ENCODE assay signal across 15 mouse cellular contexts in genomic region chr17:35022541-35023060, GRCm38 (mm10). TPM values are rescaled to one million over a fixed set of nuclear protein-coding genes. Genes with fewer than 3 reads are reported as not detected.
DNase-seq lines count a peak whose midpoint lies in the region; ATAC-seq lines count a peak whose summit lies in the region.
"Had no signal": no experiment of that assay in that cellular context is flagged by ENCODE, and none has a peak within 500 bp of the region (broad histone marks: within the 10 kb centered on the region; RNA-seq: fewer than 3 reads in every experiment).

No protein-coding gene starts in this region.

- peak overlapping the region; percentile 75 for H3K27ac ChIP-seq in heart, embryonic 12.5 days (ENCODE audit: poor library complexity, severe bottlenecking)
- peak overlapping the region; percentile 81 for H3K27ac ChIP-seq in heart, embryonic 16.5 days (ENCODE audit: low read length)
- H3K27ac ChIP-seq in liver, embryonic 15.5 days (replicated peaks) = peak overlapping the region; percentile 39; the same call in 1 of the 2 replicates
- H3K27ac ChIP-seq: embryonic facial prominence, embryonic 12.5 days had no signal

- no peak overlapping the region for H3K4me3 ChIP-seq in heart, embryonic 12.5 days
- no peak overlapping the region for H3K4me3 ChIP-seq in heart, embryonic 16.5 days (ENCODE audit: low read length)
- H3K4me3 ChIP-seq in liver, embryonic 15.5 days (replicated peaks) = no peak overlapping the region
- H3K4me3 ChIP-seq: embryonic facial prominence, embryonic 12.5 days had no signal

- no peak for ATAC-seq in heart, embryonic 12.5 days (ENCODE audit: insufficient number of reproducible peaks, low FRiP score)
- ATAC-seq in heart, embryonic 16.5 days (replicated peaks; ENCODE audit: extremely low read depth, insufficient read depth, low FRiP score) = no peak
- no peak for ATAC-seq in liver, embryonic 15.5 days (ENCODE audit: insufficient read depth)
- ATAC-seq in megakaryocyte-erythroid progenitor cell, adult 5-6 weeks (replicated peaks; ENCODE audit: low FRiP score, low TSS enrichment, poor library complexity, severe bottlenecking) = no peak
- ATAC-seq: hindbrain, embryonic 16.5 days had no signal

- no peak for DNase-seq in heart, postnatal 10 days
- peak; percentile 14 for DNase-seq in kidney, postnatal 10 days
- no peak for DNase-seq in kidney, postnatal 4 days
- DNase-seq: adrenal gland, adult 8-10 months; cerebellum, adult 2 months; kidney, adult 11 months; lung, adult 2 months had no signal

- no peaks in the 10 kb centered on the region for H3K36me3 ChIP-seq in heart, embryonic 12.5 days
- no peaks in the 10 kb centered on the region for H3K36me3 ChIP-seq in heart, embryonic 16.5 days (ENCODE audit: control insufficient read depth, insufficient read depth)
- no peaks in the 10 kb centered on the region for H3K36me3 ChIP-seq in liver, embryonic 15.5 days (replicated peaks)
- H3K36me3 ChIP-seq: embryonic facial prominence, embryonic 12.5 days had no signal

- no peak overlapping the region for H3K4me2 ChIP-seq in heart, embryonic 12.5 days
- no peak overlapping the region for H3K4me2 ChIP-seq in heart, embryonic 16.5 days (ENCODE audit: low read depth, low read length)
- H3K4me2 ChIP-seq in liver, embryonic 15.5 days = no peak overlapping the region
- H3K4me2 ChIP-seq: embryonic facial prominence, embryonic 12.5 days had no signal

- peaks cover 56% of the 10 kb centered on the region for H3K4me1 ChIP-seq in heart, embryonic 12.5 days (replicated peaks)
- peaks cover 13% of the 10 kb centered on the region for H3K4me1 ChIP-seq in heart, embryonic 16.5 days (ENCODE audit: control insufficient read depth, insufficient read depth, low read length)
- peaks cover 60% of the 10 kb centered on the region for H3K4me1 ChIP-seq in liver, embryonic 15.5 days (replicated peaks)

- no peaks in the 10 kb centered on the region for H3K9me3 ChIP-seq in heart, embryonic 12.5 days (replicated peaks)
- H3K9me3 ChIP-seq in heart, embryonic 16.5 days (replicated peaks; ENCODE audit: control insufficient read depth, low read length) = no peaks in the 10 kb centered on the region
- no peaks in the 10 kb centered on the region for H3K9me3 ChIP-seq in liver, embryonic 15.5 days (replicated peaks)
- H3K9me3 ChIP-seq: embryonic facial prominence, embryonic 12.5 days; megakaryocyte, embryonic 14.5 days had no signal

- WGBS in heart, embryonic 12.5 days = 91% methylated on average over 8 of the region's 8 CpGs
- 88% methylated on average over 8 of the region's 8 CpGs for whole genome bisulfite sequencing in heart, embryonic 16.5 days
- 59% methylated on average over 8 of the region's 8 CpGs for WGBS in liver, embryonic 15.5 days (ENCODE audit: insufficient replicate concordance)

- peaks cover 5% of the 10 kb centered on the region; the same call in 1 of the 2 replicates for H3K27me3 ChIP-seq in heart, embryonic 12.5 days (replicated peaks)
- H3K27me3 ChIP-seq in heart, embryonic 16.5 days (ENCODE audit: control insufficient read depth, insufficient read depth, low read length) = no peaks in the 10 kb centered on the region
- no peaks in the 10 kb centered on the region for H3K27me3 ChIP-seq in liver, embryonic 15.5 days
- H3K27me3 ChIP-seq: embryonic facial prominence, embryonic 12.5 days had no signal

- intact Hi-C loops in heart, postnatal 10 days (cut with DNase I) = no loop called here

- H3K9ac ChIP-seq in heart, embryonic 12.5 days = no peak overlapping the region
- H3K9ac ChIP-seq in heart, embryonic 16.5 days (ENCODE audit: low read length) = no peak overlapping the region
- H3K9ac ChIP-seq in liver, embryonic 15.5 days = no peak overlapping the region
- H3K9ac ChIP-seq: embryonic facial prominence, embryonic 12.5 days had no signal

RNA-seq across cellular contexts. Expression of gene Sapcd1, which starts 5.2 kb away (rescaled TPM):
- polyA plus RNA-seq in heart, embryonic 12.5 days (2016; fragmentation: Nextera tagmentation; extraction: Ambion mirVana) = 2.4 and 2.6 TPM in 2 replicates
- total RNA-seq in heart, postnatal 10 days (2021) = under 1 TPM in 1 of 2 experiments, not detected in 1; 0.38 TPM
- polyA plus RNA-seq in heart, embryonic 16.5 days (2015; fragmentation: Nextera tagmentation; extraction: Ambion mirVana) = 1.9 and 3.0 TPM in 2 replicates
- 2.2 and 2.3 TPM in 2 replicates for polyA plus RNA-seq in liver, embryonic 15.5 days (2015; fragmentation: Nextera tagmentation; extraction: Ambion mirVana)
- 9.4 and 14.7 TPM in 2 replicates for total RNA-seq in megakaryocyte-erythroid progenitor cell, adult 5-6 weeks (2014; fragmentation: Nextera tagmentation)
- total RNA-seq in megakaryocyte-erythroid progenitor cell, adult 5-6 weeks (2017) = 4.2 TPM in 1 of 2 replicates, not detected in the other
- total RNA-seq: gastrocnemius, postnatal 36 days had no signal

RNA-seq across cellular contexts. Expression of gene Vwa7, which starts 6.2 kb away (rescaled TPM):
- polyA plus RNA-seq in heart, embryonic 12.5 days (2016; fragmentation: Nextera tagmentation; extraction: Ambion mirVana) = 0.32 and 0.37 TPM in 2 replicates
- 1 to 10 TPM; 3.3 to 3.8 TPM for total RNA-seq in heart, postnatal 10 days (2021)
- 0.27 and 0.34 TPM in 2 replicates for polyA plus RNA-seq in heart, embryonic 16.5 days (2015; fragmentation: Nextera tagmentation; extraction: Ambion mirVana)
- 0.09 and 0.12 TPM in 2 replicates for polyA plus RNA-seq in liver, embryonic 15.5 days (2015; fragmentation: Nextera tagmentation; extraction: Ambion mirVana)
- 0.31 and 0.54 TPM in 2 replicates for total RNA-seq in megakaryocyte-erythroid progenitor cell, adult 5-6 weeks (2014; fragmentation: Nextera tagmentation)
- total RNA-seq in megakaryocyte-erythroid progenitor cell, adult 5-6 weeks (2017) = 0.15 and 0.19 TPM in 2 replicates

RNA-seq across cellular contexts. Expression of gene Vars, which starts 21.8 kb away (rescaled TPM):
- polyA plus RNA-seq in heart, embryonic 12.5 days (2016; fragmentation: Nextera tagmentation; extraction: Ambion mirVana) = 82.6 TPM in 2 replicates
- 10 to 100 TPM; 34.5 to 35.6 TPM for total RNA-seq in heart, postnatal 10 days (2021)
- polyA plus RNA-seq in heart, embryonic 16.5 days (2015; fragmentation: Nextera tagmentation; extraction: Ambion mirVana) = 69.9 and 75.0 TPM in 2 replicates
- polyA plus RNA-seq in liver, embryonic 15.5 days (2015; fragmentation: Nextera tagmentation; extraction: Ambion mirVana) = 99.0 and 133 TPM in 2 replicates
- total RNA-seq in megakaryocyte-erythroid progenitor cell, adult 5-6 weeks (2014; fragmentation: Nextera tagmentation) = 137 and 213 TPM in 2 replicates
- total RNA-seq in megakaryocyte-erythroid progenitor cell, adult 5-6 weeks (2017) = 226 and 342 TPM in 2 replicates

RNA-seq across cellular contexts. Expression of gene Msh5, which starts 23.9 kb away (rescaled TPM):
- 3.5 and 4.9 TPM in 2 replicates for polyA plus RNA-seq in heart, embryonic 12.5 days (2016; fragmentation: Nextera tagmentation; extraction: Ambion mirVana)
- 1 to 10 TPM; 2.0 TPM for total RNA-seq in heart, postnatal 10 days (2021)
- 3.5 and 3.7 TPM in 2 replicates for polyA plus RNA-seq in heart, embryonic 16.5 days (2015; fragmentation: Nextera tagmentation; extraction: Ambion mirVana)
- 3.4 and 4.3 TPM in 2 replicates for polyA plus RNA-seq in liver, embryonic 15.5 days (2015; fragmentation: Nextera tagmentation; extraction: Ambion mirVana)
- total RNA-seq in megakaryocyte-erythroid progenitor cell, adult 5-6 weeks (2014; fragmentation: Nextera tagmentation) = 10.0 and 10.6 TPM in 2 replicates
- 2.4 and 3.1 TPM in 2 replicates for total RNA-seq in megakaryocyte-erythroid progenitor cell, adult 5-6 weeks (2017)

RNA-seq across cellular contexts. Expression of gene Clic1, which starts 27.2 kb away (rescaled TPM):
- 349 and 354 TPM in 2 replicates for polyA plus RNA-seq in heart, embryonic 12.5 days (2016; fragmentation: Nextera tagmentation; extraction: Ambion mirVana)
- total RNA-seq in heart, postnatal 10 days (2021) = 100 to 1,000 TPM; 115 to 118 TPM
- polyA plus RNA-seq in heart, embryonic 16.5 days (2015; fragmentation: Nextera tagmentation; extraction: Ambion mirVana) = 349 and 372 TPM in 2 replicates
- 120 and 122 TPM in 2 replicates for polyA plus RNA-seq in liver, embryonic 15.5 days (2015; fragmentation: Nextera tagmentation; extraction: Ambion mirVana)
- total RNA-seq in megakaryocyte-erythroid progenitor cell, adult 5-6 weeks (2014; fragmentation: Nextera tagmentation) = 126 and 137 TPM in 2 replicates
- total RNA-seq in megakaryocyte-erythroid progenitor cell, adult 5-6 weeks (2017) = 137 and 183 TPM in 2 replicates
